Mouse (Mus musculus) hindlimb bud, embryonic 11.5 days (tissue): ENCODE measurements around the gene Zbtb46.
"Not testable (repeated sequence)": the region's sequence is repeated elsewhere in the genome, so short reads cannot be mapped to it uniquely, and the experiment has no call there.

Experiments
- DNase-seq: peaks from one replicate; pipeline ENCODE4 v3.0.0-alpha.2; 2012; ENCODE audit warnings: low read depth, low spot score; ENCODE audit errors: extremely low spot score

Zbtb46 gene

DNA sequence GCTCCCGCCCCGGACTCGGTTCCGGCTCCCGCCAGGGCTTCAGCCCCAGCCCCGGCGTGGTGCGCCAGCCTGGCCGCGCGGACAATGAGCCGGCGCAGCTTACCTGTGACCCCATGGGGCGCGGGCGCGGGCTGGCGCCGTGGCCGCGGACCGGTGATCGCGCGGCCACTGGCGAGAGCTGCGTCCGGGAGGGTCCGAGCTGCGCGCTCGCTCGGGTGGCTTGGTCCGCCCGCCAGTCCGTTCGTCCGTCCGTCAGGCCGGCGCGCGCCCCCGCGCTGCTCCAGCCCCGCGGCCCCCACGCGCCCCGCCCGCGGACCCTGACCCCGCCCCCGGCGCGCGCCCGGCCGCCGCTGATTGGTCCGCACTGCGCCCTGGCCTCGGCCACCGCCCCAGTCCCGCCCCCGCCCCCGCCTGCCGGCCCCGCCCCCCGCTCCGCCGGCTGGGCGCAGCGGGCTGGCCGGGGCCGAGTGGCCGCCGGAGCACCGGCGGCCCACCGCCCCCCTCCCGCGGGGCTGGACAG lies at the start of gene Zbtb46:
Gene Zbtb46 (minus strand): TSS at position 274 of the 520 bp plus-strand sequence.
- DNase-seq = no peak

DNA sequence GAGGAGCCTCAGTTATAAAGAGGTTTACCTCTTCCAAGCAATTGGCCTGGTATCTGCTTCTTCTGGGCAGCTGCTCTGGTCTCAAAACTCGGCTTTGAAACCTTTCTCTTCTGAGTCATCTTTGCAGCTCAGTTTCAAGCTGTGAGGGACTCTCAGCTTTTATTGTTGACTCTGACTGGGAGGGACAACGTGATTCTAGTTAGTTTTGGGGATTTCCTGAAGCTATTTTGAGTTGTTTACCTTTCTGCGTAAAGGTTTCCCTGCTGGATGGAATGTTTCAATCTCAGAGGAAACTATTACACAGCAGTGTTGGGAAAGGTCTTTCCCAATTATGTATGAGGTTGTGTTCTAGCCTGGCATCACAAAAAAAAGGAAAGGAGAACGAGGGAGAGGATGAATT lies 39.4 kb upstream of the Zbtb46 start:
- DNase-seq = no peak

DNA sequence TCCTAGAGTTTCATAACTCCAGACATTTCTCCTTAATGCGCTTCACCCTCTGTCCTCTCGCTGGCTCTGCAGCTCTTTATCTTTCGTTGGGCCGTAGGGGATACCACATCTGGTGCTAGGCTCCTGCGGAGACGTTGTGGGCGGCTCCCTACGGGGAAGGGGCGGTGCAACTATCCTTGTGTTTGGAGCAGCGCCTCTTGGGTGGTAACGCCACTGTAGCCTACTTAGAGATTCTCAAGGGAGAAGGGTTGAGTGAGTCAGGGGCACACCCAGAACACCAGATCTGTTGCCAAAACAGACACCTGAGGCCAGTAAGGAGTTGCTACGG lies 38.3 kb upstream of the Zbtb46 start:
- DNase-seq = no peak

DNA sequence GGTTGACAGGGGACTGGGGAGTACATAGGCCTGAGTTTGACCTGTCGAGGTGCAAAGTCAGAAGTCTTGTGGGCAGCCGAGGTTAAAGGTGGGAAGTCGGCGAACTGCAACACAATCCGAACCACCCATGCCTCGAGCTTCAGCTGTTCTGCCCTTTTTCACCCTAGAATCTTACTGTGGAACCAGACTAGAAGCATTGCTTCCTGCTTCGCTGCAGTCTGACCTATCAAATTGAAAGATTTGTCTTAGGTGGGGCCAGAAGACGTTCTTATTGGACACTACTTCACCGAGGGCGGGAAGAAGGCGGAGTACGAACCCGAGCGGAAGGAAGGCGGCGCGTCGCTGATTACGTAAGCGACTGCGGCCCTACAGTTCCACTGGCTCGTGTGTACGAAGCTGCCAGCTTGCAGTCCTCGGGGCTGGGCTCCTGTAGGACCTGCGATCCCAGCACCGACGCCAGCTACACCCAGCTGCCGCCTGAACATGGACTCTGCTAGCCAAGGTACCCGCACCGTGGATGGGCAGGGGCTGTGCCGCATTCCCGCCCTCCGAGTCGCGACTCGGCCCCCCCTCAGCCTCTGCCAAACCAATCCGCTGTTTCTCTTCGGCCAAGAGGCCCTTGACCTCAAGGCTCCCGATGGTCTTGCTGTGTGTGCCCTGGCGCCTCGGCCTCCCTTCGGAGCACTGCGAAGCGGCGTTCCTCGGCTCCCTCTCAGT lies 37.8 kb upstream of the Zbtb46 start, which contains the start of gene Tpd52l2:
Gene Tpd52l2 (plus strand): TSS at position 312 of the 717 bp plus-strand sequence.
- peak; percentile 90 for DNase-seq

DNA sequence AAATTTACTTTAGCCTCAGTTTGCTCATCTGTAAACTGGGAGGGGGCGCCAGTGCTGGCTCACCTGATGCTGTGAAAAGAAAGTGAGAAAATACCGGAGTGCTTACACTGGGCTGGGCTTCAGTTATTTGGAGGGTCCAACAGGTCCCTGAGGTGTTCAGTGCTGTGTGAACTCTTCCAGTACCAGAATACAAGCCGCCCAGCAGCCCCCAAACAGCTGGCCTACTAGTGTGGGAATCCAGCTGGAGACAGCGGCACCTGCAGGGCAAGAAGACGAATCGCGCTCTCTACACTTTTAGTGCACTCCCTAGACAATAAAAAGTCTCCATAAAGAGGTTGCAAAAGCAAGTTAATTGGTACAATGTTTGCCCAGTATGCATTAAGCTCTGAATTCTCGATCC lies 37.1 kb upstream of the Zbtb46 start:
- no peak for DNase-seq

DNA sequence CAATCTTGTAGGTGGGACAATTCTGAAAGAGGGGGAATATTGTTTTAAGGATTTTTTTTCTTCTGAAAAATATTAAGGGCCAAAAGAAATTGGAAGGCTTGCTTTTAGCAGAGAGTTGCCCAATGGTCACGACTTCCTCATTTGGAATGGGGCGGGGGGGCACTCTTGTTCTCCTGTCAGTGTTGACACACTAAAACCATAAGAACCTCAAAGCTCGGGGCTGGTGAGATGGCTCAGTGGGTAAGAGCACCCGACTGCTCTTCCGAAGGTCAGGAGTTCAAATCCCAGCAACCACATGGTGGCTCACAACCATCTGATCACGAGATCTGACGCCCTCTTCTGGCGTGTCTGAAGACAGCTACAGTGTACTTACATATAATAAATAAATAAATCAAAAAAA lies 36.6 kb upstream of the Zbtb46 start:
- not testable (repeated sequence) for DNase-seq

DNA sequence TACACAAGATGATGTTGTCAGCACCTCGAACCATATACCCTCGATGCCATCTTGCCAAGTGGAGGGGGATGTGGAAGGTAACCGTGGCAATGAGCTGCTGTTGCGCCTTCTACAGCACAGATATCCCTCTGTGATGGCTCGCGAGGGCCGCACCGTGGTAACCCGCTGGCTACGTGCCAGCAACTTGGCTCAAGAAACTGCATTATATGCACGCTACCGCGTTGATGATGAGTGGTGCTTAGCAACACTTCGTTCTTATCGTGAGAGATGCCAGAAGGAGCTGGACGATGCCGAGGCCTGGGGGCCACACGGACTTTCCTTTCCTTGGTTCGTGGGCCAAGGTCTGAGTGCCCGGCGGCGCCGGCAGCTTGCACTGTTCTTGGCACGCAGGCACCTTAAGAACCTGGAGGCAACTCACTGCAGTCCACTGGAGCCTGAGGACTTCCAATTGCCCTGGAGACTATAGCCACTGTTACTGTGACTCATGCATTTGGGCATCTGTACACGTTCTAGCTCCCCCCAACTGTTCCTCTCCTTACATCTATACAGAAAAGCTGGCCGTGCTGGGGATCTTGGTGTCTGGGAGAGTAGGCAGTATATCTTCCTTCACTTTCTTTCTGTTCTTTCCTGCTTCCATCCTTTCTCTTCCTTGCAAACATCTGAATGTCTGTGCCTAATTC lies 35.2 kb upstream of the Zbtb46 start:
- no peak for DNase-seq

DNA sequence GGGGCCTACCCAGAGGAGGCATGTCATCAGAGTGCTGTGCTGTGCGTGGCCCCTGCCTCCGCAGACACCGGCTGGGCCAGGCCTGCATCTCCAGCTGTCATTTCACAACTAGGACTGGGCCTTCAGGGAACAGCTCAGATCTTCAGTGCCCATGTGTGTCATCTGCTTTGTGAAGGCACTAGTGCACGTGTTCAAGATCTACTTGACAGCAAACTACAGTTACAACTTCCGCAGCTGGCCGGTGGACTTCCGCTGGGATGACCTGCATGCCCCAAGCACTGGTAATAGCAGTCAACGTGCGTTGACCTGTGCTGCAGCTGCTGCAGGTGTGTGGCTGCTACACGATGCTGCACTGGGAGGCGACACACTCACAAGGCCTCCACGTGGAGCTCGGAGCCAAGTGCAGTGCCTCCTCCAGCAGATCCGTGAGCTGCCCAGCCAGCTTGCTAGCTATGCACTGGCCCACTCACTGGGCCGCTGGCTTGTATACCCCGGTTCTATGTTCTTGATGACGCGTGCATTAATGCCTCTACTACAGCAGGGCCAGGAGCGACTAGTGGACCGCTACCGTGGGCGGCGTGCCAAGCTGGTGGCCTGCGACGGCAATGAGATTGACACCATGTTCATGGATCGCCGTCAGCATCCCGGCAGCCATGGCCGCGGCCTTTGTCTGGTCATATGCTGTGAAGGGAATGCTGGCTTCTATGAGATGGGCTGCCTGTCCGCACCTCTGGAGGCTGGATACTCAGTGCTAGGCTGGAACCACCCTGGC lies 34.1 kb upstream of the Zbtb46 start, which contains the start of gene Abhd16b:
Gene Abhd16b (plus strand): TSS at position 51 of the 772 bp plus-strand sequence.
- DNase-seq = no peak

DNA sequence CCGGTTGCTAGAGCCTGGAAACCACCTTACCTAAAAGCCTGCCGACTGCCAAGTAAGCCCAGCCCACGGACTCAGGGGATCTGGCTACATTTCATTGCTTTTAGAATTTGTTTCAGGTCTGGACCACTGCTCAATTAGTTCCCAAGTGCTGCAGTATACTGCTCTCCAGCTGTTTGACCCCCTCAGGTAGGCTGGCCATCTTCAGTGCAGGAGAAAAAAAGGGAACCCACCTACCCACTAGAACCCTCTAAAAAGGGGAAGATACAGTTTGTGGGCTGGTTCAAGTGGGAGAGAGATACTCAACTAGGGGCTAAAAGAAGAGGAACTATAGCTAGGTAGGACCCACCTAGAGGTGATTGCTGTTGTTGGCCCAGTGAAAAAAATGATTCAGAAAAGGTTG lies 33.0 kb upstream of the Zbtb46 start:
- DNase-seq = no peak

DNA sequence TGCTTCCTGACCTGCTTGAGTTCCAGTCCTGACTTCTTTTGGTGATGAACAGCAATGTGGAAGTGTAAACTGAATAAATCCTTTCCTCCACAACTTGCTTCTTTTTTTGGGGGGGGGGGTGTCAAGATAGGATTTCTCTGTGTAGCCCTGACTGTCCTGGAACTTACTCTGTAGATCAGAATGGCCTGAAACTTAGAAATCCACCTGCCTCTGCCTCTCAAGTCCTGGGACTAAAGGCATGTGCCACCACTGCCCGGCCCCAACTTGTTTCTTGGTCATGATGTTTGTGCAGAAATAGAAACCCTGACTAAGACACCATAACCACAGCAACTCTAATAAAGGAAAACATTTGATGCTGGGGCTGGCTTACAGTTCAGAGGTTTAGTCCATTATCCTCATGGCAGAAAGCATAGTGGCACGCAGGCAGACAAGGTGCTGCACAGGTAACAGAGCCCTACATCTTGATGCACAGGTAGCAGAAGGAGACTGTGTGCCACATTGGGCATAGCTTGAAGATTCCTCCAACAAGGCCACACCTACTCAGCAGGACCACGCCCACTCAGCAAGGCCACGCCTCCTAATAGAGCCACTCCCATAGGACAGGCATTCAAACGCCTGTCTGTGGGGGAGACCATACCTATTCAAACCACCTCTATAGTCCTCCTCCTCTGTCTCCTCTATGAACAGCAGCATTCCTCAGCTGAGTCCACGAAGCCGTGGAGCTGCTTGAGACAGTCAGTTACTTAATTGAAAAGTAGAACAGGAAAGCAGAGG lies 32.4 kb upstream of the Zbtb46 start:
- no peak for DNase-seq

DNA sequence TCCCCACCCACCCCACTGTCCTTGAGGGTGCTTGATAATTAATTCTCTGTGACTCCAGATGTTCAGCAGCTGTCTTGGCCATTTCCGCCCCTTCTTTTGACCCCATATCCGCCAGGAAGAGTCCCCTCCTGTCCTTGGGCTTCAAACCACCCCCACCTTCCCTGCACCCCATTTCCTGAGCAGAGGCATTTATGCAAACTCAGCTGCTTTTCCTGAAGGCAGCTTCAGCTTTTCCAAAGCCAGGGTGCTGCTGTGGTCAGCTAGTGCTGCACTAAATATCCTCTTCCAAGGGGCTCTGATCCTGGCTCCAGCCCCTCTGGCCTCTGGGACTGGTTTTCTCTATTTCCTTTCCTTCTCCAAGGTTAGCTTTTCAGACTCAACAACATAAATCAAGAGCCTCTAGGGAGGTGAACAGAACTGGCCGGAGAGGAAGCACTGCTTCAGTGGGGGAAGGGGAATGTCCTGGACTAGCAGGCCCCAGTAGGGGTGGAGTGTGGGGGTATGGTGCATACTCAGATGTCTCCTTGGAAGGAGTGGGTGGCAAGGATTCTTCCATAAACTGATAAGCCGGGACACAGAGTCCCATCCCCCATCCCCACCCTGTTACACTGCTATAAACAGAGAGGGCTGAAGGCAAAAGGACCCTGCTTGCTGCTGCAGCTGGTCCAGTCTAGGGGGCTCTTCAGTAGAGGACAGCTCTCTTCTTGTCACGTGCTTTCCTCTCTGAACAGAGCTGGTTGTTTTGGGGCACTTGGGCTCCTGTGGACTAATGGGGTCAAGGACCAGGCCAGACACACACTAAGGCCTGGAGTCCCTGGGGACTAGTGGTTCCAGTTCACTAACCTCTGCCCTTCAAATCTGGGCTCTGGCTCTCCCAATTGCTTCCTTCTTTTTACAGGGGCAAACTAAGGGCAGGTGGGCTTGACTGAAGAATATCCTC lies 28.4 kb upstream of the Zbtb46 start:
- no peak for DNase-seq

DNA sequence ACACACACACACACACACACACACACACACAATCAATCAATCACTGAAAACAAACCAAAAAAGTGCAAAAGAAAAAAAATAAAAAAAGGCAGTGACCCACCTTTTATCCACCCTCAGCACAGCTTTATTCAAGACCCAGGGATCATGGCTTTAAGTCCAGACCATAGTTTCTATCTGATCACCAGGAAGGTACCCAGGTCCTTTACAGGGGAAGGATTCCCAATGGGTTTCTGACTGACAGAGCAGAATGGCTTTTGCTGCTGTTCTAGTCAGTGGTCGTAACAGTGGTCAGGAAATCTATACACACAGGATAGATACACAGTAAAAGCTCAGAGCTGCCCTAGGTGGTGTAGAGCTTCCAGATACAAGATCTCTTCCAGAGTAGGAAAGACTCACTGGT lies 26.5 kb upstream of the Zbtb46 start:
- DNase-seq = no peak

DNA sequence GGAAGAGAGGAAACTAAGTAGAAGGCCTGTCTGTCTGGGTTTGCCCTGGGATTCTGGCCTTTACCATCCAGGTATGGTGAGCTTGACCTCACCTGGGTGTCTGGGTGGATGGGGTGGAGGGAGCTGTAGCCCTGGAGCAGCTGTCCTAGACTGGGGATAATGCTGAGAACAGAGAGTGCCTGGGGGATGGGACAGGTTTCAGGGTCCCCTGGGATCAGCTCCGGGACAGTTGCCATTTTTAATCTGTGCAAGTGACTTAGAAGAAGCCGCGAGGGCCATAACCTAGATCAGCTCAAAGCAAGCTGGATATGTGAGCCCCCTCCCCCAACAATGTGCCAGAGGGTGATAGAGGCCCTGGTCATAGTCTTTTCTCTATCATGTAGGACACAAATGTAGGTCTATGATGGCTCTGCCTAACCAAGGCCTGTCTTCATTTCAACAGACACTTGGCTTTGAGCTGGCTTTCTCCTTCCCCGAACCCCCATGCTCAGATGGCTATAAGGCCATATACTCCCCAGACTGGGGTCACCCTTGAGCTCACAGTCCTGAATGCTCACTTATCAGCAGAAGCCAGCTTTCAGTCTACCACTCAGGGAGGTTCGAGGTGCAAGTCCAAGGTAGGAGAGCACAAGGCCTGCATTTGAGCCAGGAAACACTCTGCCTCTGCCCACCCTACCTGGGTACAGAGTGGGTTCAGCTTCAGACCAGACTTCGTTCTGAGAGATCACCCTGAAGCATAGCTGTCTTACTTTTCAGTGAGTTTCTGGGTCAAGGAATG lies 25.4 kb upstream of the Zbtb46 start:
- DNase-seq = no peak

DNA sequence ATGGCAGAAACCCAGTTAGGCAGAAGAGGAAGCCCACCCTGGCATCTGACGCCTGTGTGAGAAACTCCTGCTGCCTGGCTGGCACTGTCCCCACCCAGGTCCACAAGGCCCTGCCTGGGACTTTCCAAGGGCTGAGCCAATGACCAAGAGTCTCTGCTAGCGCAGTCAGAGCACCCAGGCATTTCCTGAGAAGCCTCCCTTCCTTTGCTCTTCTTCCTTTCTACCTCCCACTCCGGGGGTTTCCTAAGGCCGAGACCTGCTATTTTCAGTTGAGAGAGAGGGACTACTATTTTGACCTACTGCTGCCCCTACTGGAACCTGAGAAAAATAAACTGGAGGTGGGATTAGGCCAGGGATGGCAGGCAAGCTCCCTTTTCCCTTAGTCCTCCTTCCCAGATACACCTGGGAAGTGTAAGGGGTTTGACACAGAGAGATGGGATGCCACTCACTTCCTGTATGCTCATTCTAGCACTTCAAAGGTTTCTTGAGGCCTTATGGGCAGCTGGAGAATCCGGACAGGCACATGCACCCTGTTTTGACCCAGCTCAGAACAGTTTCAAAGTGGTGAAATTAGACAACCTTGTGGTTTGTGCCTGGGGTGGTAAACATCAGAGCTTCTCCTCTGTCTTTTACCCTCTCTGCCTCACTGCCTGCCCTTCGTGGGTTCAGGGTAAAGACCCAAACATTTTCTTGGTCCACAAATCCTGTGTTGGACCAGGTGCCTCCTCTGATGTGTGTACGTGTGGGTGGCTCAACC lies 24.5 kb upstream of the Zbtb46 start:
- DNase-seq = no peak

DNA sequence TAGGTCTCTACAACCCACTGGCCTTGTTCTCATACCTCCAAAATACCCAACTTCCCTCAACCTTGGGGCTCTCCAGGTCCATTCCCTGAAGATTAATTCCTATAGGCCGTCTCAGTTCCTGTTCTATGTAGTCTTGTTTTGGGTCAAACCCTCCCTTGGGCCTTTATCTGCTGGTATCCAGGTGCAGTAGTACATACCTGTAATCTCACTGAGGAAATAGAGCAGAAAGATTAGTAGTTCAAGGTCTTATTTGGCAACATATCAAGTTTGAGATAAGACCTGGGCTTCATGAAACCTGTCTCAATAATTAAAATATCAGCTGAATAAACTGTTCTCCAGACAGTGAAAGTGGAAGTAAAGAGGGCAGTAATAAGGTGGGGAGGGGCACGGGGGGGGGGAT lies 23.9 kb upstream of the Zbtb46 start:
- DNase-seq = no peak

DNA sequence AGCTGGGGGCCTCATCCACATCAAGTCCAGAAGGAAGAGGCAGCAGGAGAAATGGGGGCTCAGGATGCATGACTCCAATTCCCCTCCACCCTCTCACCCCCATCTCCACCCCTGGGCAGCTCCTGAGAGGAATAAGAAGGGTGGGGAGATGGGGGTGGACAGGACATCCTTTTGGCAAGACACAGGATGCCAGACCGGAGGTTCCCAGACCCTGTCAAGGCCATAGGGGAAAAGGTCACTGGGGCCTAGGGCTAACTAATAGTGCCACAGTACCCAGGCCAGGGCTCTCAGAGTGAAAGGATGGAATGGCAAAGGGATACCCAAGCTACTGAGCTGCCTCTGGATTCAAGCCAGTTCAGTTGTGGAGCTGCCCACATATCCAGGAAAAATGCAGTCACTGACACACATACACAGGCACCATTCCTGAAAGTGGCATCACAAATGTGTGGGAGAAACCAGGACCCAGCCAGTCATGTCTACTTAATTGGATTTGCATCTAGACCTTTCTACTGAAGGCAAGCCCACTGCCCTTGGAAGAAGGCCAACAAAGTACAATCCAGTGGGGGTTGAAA lies 13.1 kb upstream of the Zbtb46 start:
- DNase-seq = no peak

DNA sequence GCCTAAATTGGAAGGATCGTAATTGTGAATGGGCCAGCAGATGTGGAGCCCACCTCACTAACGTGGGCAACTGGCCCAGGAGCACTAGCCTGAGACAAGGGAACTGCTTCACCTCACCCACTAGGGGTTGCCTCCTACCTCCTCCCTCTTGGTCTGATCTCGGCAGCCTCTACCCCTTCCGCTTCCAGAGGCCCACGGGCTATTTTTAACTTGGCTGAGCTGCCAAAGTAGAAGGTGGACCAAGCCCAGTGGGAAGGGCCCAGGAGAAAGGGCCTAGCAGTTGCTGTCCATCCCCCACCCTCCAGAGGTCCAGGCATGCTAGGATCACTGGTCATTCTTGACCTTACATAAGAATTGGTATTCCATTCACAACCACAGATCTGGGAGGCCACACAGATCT lies 12.0 kb upstream of the Zbtb46 start:
- no peak for DNase-seq

DNA sequence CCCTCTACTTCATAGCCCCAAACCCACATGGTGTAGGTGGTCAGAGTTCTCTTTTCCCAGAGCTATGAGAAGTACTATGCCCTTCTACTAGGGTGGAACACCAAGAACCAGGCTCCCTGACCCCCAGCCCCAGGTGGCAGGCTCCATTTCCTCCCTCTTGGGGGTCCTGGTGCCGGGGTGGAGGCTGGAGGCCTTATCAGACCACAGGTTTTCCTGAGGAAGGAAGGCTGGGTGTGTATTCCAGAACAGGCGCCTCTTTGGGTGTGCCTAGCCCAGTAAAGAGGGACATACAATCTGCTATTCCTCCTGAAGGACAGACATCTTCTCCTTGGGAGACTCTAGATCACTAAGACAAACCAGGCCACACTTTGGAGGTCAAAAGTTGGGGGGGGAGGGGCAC lies 11.1 kb upstream of the Zbtb46 start:
- no peak for DNase-seq
